ENCODE assay signal across 15 mouse cellular contexts in the genomic region with DNA sequence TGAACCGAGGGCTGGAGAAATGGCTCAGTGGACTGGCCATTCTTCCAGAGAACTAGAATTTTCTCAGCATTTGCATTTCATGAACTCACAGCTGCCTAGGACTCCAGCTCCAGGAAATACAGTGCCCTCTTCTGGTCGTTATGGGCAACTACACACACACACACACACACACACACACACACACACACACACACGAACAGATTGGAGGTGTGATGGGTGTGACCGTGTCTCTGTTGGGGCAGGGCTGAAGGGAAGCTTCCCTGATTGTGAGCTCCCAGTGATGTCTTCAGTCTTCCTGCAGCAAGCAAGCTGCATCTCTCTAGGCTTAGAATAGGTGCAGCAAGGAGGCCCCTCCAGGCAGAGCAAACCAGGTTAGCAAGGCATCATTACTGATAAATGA.
"Had no signal": no experiment of that assay in that cellular context is flagged by ENCODE, and none has a peak within 500 bp of the region (broad histone marks: within the 10 kb centered on the region; RNA-seq: fewer than 3 reads in every experiment).

No protein-coding gene starts in this region.

- H3K4me2 ChIP-seq: liver, embryonic 11.5 days; midbrain, embryonic 11.5 days; neural tube, embryonic 13.5 days; stomach, embryonic 15.5 days had no signal

- H3K27me3 ChIP-seq: neural tube, embryonic 13.5 days; stomach, embryonic 15.5 days had no signal

- H3K9me3 ChIP-seq: limb, embryonic 10.5 days; neural tube, embryonic 13.5 days; stomach, embryonic 15.5 days had no signal

- ATAC-seq: midbrain, embryonic 16.5 days had no signal

- H3K27ac ChIP-seq: left cerebral cortex, adult 2 months; limb, embryonic 10.5 days; macrophage; neural tube, embryonic 13.5 days; stomach, embryonic 15.5 days had no signal

- H3K9ac ChIP-seq: neural tube, embryonic 13.5 days; stomach, embryonic 15.5 days had no signal

- H3K4me3 ChIP-seq: left cerebral cortex, adult 2 months; limb, embryonic 10.5 days; megakaryocyte, embryonic 14.5 days; neural tube, embryonic 13.5 days; stomach, embryonic 15.5 days had no signal

- H3K4me1 ChIP-seq: megakaryocyte, embryonic 14.5 days; stomach, embryonic 15.5 days had no signal

- DNase-seq: kidney, adult 8-10 months; kidney, postnatal 25 days; lung, postnatal 10 days; retina, postnatal 1 day; thymus, adult 18-20 months; thymus, postnatal 14 days had no signal

- H3K36me3 ChIP-seq: limb, embryonic 10.5 days; neural tube, embryonic 13.5 days; stomach, embryonic 15.5 days had no signal
